Mouse (Mus musculus): ENCODE results near the gene Bicc1. TPM values are rescaled to one million over a fixed set of nuclear protein-coding genes. Genes with fewer than 3 reads are reported as not detected.

Gene Bicc1
- polyA plus RNA-seq, 1 experiment from 2014 or later = 37.5 TPM

DNA sequence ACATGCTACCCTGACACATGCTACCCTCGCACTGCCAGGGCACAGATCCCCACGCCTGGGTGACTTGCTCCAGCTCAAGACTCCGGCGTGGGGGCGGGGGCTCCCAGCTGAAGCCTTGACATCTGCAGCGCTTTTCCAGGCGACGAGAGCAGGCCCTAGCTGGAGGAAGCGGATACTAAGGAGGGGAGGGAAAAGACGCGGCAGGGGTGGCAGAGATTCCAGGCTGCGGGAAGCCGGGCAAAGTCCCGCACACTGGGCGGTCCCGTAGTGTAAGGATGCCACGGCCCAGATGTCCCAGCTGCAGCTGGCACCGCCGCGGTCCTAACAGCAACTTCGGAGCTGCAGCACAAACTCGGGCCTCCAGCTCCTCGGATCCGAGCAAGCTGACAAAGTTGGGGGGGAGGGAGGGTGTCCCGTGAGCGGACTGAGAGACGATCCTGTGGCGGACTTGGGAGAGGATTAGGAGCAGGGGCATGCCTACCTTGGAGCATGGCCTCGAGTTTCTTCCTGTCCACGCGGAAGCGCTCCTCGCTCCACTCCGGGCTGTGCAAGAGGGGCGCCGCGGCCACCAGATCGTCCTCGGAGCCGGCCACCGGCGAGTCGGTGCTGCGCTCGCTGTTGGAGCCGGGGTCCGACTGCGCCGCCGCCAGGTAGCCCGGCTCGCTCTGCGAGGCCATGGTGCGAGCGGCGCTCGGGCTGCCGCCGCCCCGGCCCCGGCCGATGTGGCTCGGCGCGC, 392 bp downstream of the Bicc1 start:
- ATAC-seq (ENCODE audit: insufficient number of reproducible peaks, low FRiP score, low TSS enrichment, low read depth) = peak; percentile 69
- H3K9me3 ChIP-seq (replicated peaks) = no peaks in the 10 kb centered on the region
- H3K27ac ChIP-seq (replicated peaks) = peak overlapping the region; percentile 89
- H3K4me2 ChIP-seq (replicated peaks) = peak overlapping the region; percentile 92
- H3K36me3 ChIP-seq = no peaks in the 10 kb centered on the region
- H3K27me3 ChIP-seq = peaks cover 9% of the 10 kb centered on the region; the same call in 1 of the 2 replicates
- peak overlapping the region; percentile 79 for H3K4me3 ChIP-seq (replicated peaks)
- peak overlapping the region; percentile 69 for H3K9ac ChIP-seq
- under 1% methylated on average over 56 of the region's 65 CpGs for WGBS
- H3K4me1 ChIP-seq = peaks cover 9% of the 10 kb centered on the region; the same call in 1 of the 2 replicates

DNA sequence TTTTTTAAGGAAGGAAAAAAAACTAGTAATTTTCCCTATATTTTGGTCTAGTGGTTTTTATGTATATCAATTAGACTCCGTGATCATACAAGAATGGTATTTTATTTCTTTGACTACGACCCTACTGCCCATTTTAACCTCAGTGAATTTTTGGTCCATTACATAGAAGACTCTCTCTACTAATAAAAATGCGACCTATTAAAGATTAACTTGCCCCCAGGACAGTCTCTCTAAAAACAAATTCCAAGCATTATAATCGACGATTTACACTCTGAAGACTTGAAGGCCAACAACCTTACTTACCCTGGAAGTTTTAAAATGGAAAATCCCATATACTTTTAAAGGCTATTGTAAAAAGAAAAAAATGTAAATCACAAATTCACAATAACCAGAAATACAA, 2.9 kb downstream of the Bicc1 start:
- Histone ChIP-seq H3K27me3 (peaks cover 9% of the 10 kb centered on the region; the same call in 1 of the 2 replicates), H3K4me2 (replicated peaks) (no peak overlapping the region), H3K9me3 (replicated peaks) (no peaks in the 10 kb centered on the region), H3K36me3 (no peaks in the 10 kb centered on the region), H3K4me3 (replicated peaks) (no peak overlapping the region), H3K27ac (replicated peaks) (no peak overlapping the region), H3K9ac (no peak overlapping the region), H3K4me1 (peaks cover 9% of the 10 kb centered on the region; the same call in 1 of the 2 replicates)
- ATAC-seq (ENCODE audit: insufficient number of reproducible peaks, low FRiP score, low TSS enrichment, low read depth) = no peak
- 77% methylated on average over 5 of the region's 5 CpGs for WGBS

DNA sequence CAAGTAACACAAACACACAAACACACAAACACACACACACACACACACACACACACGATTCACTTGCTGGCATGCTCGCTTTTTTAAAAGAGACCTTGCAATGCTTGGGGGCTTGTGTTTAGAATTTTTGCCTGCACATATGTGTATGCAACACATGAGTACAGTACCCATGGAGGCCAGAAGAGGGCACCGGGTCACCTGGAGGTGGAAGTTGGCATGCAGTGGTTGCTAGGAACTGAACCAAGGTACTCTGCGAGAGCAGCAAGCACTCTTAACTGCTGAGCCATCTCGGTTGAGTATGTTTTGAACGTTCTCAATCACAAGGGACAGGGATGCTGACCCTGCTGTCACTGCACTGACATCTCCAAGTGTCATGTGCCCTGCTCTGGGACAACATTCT, 5.9 kb downstream of the Bicc1 start:
- ATAC-seq (ENCODE audit: insufficient number of reproducible peaks, low FRiP score, low TSS enrichment, low read depth) = no peak
- H3K4me3 ChIP-seq (replicated peaks) = no peak overlapping the region
- no peaks in the 10 kb centered on the region for H3K36me3 ChIP-seq
- H3K9ac ChIP-seq = no peak overlapping the region
- no peak overlapping the region for H3K27ac ChIP-seq (replicated peaks)
- WGBS = 93% methylated on average over 6 of the region's 6 CpGs
- no peak overlapping the region for H3K4me2 ChIP-seq (replicated peaks)
- no peaks in the 10 kb centered on the region for H3K9me3 ChIP-seq (replicated peaks)
- peaks cover 9% of the 10 kb centered on the region; the same call in 1 of the 2 replicates for H3K4me1 ChIP-seq
- no peaks in the 10 kb centered on the region for H3K27me3 ChIP-seq

DNA sequence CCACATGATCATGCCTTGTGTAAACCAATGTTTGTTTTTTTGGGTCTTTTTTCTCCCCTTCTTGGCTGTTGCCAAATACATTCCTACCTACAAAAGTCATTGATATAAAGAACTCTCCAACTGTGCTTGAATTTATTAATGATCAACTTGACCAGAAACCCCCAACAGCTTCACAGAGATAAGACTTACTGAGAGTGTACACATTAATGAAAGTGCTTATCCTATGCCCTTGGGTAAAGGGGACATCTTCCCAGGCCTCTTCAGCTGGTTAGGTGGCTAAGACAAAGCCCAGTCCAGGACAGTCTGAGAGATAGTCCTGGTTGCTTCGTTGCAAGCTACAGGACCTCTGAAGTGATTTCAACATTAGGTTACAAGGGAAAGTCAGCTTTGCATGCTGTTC, 6.4 kb downstream of the Bicc1 start:
- no peaks in the 10 kb centered on the region for H3K27me3 ChIP-seq
- H3K4me3 ChIP-seq (replicated peaks) = no peak overlapping the region
- H3K9ac ChIP-seq = no peak overlapping the region
- H3K4me1 ChIP-seq = peaks cover 9% of the 10 kb centered on the region; the same call in 1 of the 2 replicates
- WGBS = 89% methylated on average over 1 of the region's 1 CpGs
- ATAC-seq (ENCODE audit: insufficient number of reproducible peaks, low FRiP score, low TSS enrichment, low read depth) = no peak
- no peaks in the 10 kb centered on the region for H3K36me3 ChIP-seq
- H3K9me3 ChIP-seq (replicated peaks) = no peaks in the 10 kb centered on the region
- H3K27ac ChIP-seq (replicated peaks) = no peak overlapping the region
- H3K4me2 ChIP-seq (replicated peaks) = no peak overlapping the region

DNA sequence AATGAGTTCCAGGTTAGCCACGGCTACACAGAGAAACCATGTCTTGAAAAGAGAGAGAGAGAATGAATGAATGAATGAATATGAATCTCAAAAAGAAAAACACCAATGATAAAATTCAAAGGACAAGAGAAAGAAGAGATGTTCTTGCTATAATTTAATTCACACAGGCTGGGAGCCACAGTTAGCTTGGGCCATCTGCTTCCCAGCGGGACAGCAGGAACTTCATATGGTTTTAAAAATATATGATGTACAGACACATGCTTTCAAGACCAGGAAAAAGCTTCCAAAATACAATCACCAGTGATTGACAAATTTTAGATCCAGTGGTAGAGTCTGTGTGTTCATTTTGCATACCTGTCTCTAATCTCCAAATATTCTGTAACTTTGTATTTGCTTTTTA, 9.0 kb downstream of the Bicc1 start:
- H3K27me3 ChIP-seq = no peaks in the 10 kb centered on the region
- no peak overlapping the region for H3K4me3 ChIP-seq (replicated peaks)
- no peak overlapping the region for H3K9ac ChIP-seq
- no peaks in the 10 kb centered on the region for H3K9me3 ChIP-seq (replicated peaks)
- ATAC-seq (ENCODE audit: insufficient number of reproducible peaks, low FRiP score, low TSS enrichment, low read depth) = no peak
- 76% methylated on average over 2 of the region's 2 CpGs for WGBS
- H3K4me1 ChIP-seq = peaks cover 15% of the 10 kb centered on the region
- H3K4me2 ChIP-seq (replicated peaks) = no peak overlapping the region
- no peak overlapping the region for H3K27ac ChIP-seq (replicated peaks)
- H3K36me3 ChIP-seq = no peaks in the 10 kb centered on the region

GRCm38 (mm10) chr10:71148951-71149603, 10.4 kb downstream of the Bicc1 start:
- 68% methylated on average over 5 of the region's 5 CpGs for WGBS
- ATAC-seq (ENCODE audit: insufficient number of reproducible peaks, low FRiP score, low TSS enrichment, low read depth) = no peak
- Histone ChIP-seq H3K36me3 (no peaks in the 10 kb centered on the region), H3K27me3 (no peaks in the 10 kb centered on the region), H3K9ac (no peak overlapping the region), H3K4me1 (peaks cover 15% of the 10 kb centered on the region), H3K4me3 (replicated peaks) (no peak overlapping the region), H3K9me3 (replicated peaks) (no peaks in the 10 kb centered on the region), H3K4me2 (replicated peaks) (no peak overlapping the region), H3K27ac (replicated peaks) (no peak overlapping the region)

DNA sequence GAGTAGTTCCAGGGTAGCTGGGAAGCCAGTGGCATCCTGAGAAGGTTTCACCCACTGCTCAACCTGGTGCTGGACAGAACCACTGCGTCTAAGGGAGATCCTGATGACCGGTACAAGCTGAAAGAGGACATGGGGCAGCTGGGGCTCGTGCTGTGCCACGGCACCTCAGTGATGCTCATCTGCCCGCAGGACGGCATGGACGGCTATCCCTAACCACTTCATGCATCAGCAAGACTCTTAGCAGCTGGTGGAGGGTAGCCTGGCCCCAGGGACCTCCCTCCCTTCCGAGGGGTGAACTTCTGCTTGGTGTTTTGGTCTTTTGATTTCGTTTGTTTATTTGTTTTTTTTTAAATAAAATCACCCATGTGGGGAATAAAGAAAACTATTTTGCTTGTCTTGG, 11.3 kb downstream of the Bicc1 start:
- Histone ChIP-seq H3K4me1 (peaks cover 15% of the 10 kb centered on the region), H3K4me3 (replicated peaks) (no peak overlapping the region), H3K27me3 (no peaks in the 10 kb centered on the region), H3K36me3 (no peaks in the 10 kb centered on the region), H3K9me3 (replicated peaks) (no peaks in the 10 kb centered on the region), H3K27ac (replicated peaks) (no peak overlapping the region), H3K4me2 (replicated peaks) (no peak overlapping the region), H3K9ac (no peak overlapping the region)
- ATAC-seq (ENCODE audit: insufficient number of reproducible peaks, low FRiP score, low TSS enrichment, low read depth) = no peak
- 88% methylated on average over 9 of the region's 9 CpGs for WGBS

DNA sequence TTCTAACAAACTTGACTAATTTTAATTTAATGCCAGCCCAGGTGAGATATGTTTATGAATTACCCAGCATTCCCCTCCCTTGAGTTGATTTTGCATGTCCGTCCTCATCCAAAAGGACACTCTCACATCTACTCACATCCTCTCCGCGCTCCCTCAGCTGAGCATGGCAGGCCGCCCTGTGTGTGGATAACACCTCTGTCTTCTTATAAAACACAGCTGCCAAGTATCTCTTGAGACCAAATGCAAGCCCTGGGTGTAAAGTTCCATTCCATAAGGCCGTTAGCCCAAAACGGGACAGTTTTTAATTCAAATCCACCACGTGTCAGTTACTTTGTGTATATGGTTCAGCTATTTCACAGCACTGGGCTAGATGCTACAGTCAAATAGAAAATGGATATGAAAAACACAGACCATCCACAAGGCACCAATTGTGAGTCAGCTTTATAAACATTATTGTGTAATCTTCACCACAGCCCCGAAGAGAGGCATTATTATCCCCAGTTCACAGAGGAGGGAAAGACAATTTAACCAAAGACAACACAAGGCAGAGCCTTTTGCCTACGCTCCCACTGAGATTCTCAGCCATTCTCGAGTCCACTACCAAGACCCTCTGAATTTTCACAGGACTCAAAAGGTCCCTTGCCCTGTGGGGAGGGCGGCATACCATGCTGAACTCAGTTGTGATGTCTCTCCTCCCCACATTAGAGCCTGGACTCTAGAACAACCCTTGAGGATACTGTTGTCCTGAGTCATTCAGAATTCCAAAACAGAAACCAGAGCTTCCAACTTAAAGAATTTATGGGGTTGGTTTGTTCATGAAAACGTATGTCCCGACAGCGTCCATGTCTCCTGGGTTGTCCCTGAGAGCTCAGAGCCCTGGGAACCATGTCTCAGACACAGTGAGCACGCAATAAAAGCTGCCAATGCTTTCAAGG, 12.6 kb downstream of the Bicc1 start:
- ATAC-seq (ENCODE audit: insufficient number of reproducible peaks, low FRiP score, low TSS enrichment, low read depth) = no peak
- no peak overlapping the region for H3K4me2 ChIP-seq (replicated peaks)

GRCm38 (mm10) chr10:71145801-71146200, 13.7 kb downstream of the Bicc1 start:
- H3K4me2 ChIP-seq (replicated peaks) = no peak overlapping the region
- H3K4me3 ChIP-seq (replicated peaks) = no peak overlapping the region
- no peak overlapping the region for H3K9ac ChIP-seq
- no peak overlapping the region for H3K27ac ChIP-seq (replicated peaks)
- no peaks in the 10 kb centered on the region for H3K9me3 ChIP-seq (replicated peaks)
- ATAC-seq (ENCODE audit: insufficient number of reproducible peaks, low FRiP score, low TSS enrichment, low read depth) = no peak
- no peaks in the 10 kb centered on the region for H3K36me3 ChIP-seq
- H3K4me1 ChIP-seq = peaks cover 15% of the 10 kb centered on the region
- 63% methylated on average over 11 of the region's 11 CpGs for WGBS
- no peaks in the 10 kb centered on the region for H3K27me3 ChIP-seq

More for the DNA sequence above, 12.6 kb downstream of the Bicc1 start:
- H3K4me3 ChIP-seq (replicated peaks) = no peak overlapping the region
- H3K36me3 ChIP-seq = no peaks in the 10 kb centered on the region
- H3K9ac ChIP-seq = no peak overlapping the region
- H3K27me3 ChIP-seq = no peaks in the 10 kb centered on the region
- WGBS = 78% methylated on average over 15 of the region's 15 CpGs
- H3K4me1 ChIP-seq = peaks cover 15% of the 10 kb centered on the region
- no peak overlapping the region for H3K27ac ChIP-seq (replicated peaks)
- H3K9me3 ChIP-seq (replicated peaks) = no peaks in the 10 kb centered on the region

GRCm38 (mm10) chr10:71144191-71144590, 15.3 kb downstream of the Bicc1 start:
- Histone ChIP-seq H3K4me3 (replicated peaks) (no peak overlapping the region), H3K36me3 (no peaks in the 10 kb centered on the region), H3K27ac (replicated peaks) (no peak overlapping the region), H3K4me1 (peaks cover 29% of the 10 kb centered on the region), H3K9me3 (replicated peaks) (no peaks in the 10 kb centered on the region), H3K9ac (no peak overlapping the region), H3K27me3 (no peaks in the 10 kb centered on the region), H3K4me2 (replicated peaks) (no peak overlapping the region)
- 89% methylated on average over 4 of the region's 4 CpGs for WGBS
- no peak for ATAC-seq (ENCODE audit: insufficient number of reproducible peaks, low FRiP score, low TSS enrichment, low read depth)

DNA sequence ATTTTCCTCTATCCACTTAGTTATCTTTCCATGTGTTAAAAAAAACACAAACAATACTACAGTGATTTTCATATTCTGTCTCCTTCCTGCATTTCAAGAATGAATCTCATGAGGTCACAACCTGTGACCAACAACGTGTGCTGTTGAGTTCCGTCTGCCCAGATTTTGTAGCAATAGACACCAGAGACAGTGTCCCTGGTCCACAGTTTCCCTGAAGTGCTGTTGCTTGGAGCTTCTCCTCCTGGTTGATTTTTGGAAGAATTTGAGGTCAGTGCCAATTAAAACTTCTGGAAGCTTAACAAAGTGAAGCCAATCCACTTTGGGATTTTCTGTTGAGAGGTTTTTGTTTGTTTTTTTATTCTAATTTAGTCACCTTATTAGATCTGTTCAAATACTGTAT, 16.9 kb downstream of the Bicc1 start:
- Histone ChIP-seq H3K4me3 (replicated peaks) (no peak overlapping the region), H3K4me1 (peaks cover 43% of the 10 kb centered on the region), H3K27me3 (no peaks in the 10 kb centered on the region), H3K9me3 (replicated peaks) (no peaks in the 10 kb centered on the region), H3K36me3 (no peaks in the 10 kb centered on the region), H3K9ac (no peak overlapping the region), H3K27ac (replicated peaks) (no peak overlapping the region), H3K4me2 (replicated peaks) (no peak overlapping the region)
- no peak for ATAC-seq (ENCODE audit: insufficient number of reproducible peaks, low FRiP score, low TSS enrichment, low read depth)
- 89% methylated on average over 2 of the region's 2 CpGs for WGBS
